Mouse (Mus musculus) megakaryocyte, embryonic 14.5 days (primary cell): ENCODE data around the gene Ttc7b. TPM values are rescaled to one million over a fixed set of nuclear protein-coding genes. Genes with fewer than 3 reads are reported as not detected.

Experiments
- H3K27me3 ChIP-seq: replicated peaks from 2 replicates; pipeline ENCODE3; 2012; ENCODE audit warnings: inconsistent platforms
- H3K36me3 ChIP-seq: replicated peaks from 2 replicates; pipeline ENCODE3; 2012; ENCODE audit warnings: low read length, inconsistent platforms, mixed read lengths
- H3K4me1 ChIP-seq: 2 replicates; pipeline ENCODE4 v1.6.1; 2012; ENCODE audit warnings: inconsistent platforms
- H3K4me3 ChIP-seq: replicated peaks from 2 replicates; pipeline ENCODE3; 2012; ENCODE audit warnings: moderate library complexity, mild to moderate bottlenecking, inconsistent platforms
- H3K9me3 ChIP-seq: 2 replicates; pipeline ENCODE4 v1.6.1; 2012; ENCODE audit warnings: inconsistent platforms
- FLI1 ChIP-seq: IDR thresholded peaks from 2 replicates; pipeline ENCODE4 v1.6.1; 2012; ENCODE audit warnings: low read length, inconsistent platforms, mixed read lengths
- GATA1 ChIP-seq: IDR thresholded peaks from 3 replicates; pipeline ENCODE4 v1.6.1; 2012; ENCODE audit warnings: mixed read lengths, low read length, inconsistent platforms, borderline replicate concordance
- polyA plus RNA-seq: library from polyadenylated mRNA; stranded (reverse); fragments of >175 nt; gene quantifications from 2 replicates; pipeline ENCODE4 v1.2.3, GENCODE M21; 2012; ENCODE audit warnings: low replicate concordance; ENCODE audit not compliant: insufficient read depth

Gene Ttc7b
- polyA plus RNA-seq, 1 experiment = 170 TPM

- TF ChIP-seq FLI1 = no peak
- H3K4me1 ChIP-seq = peaks cover 41% of the 10 kb centered on the region
Observed at GRCm38 (mm10) chr12:100443452-100443851, 77.2 kb downstream of the Ttc7b start.

GRCm38 (mm10) chr12:100441609-100442008, 79.0 kb downstream of the Ttc7b start:
- Histone ChIP-seq H3K9me3 (no peaks in the 10 kb centered on the region), H3K4me1 (peaks cover 41% of the 10 kb centered on the region), H3K4me3 (no peak overlapping the region), H3K27me3 (no peaks in the 10 kb centered on the region), H3K36me3 (peaks cover 97% of the 10 kb centered on the region)
- TF ChIP-seq GATA1 (no peak), FLI1 (no peak)

More at GRCm38 (mm10) chr12:100443452-100443851, 77.2 kb downstream of the Ttc7b start:
- no peak overlapping the region for H3K4me3 ChIP-seq
- H3K9me3 ChIP-seq = no peaks in the 10 kb centered on the region
- no peaks in the 10 kb centered on the region for H3K27me3 ChIP-seq
- peaks cover 92% of the 10 kb centered on the region for H3K36me3 ChIP-seq

DNA sequence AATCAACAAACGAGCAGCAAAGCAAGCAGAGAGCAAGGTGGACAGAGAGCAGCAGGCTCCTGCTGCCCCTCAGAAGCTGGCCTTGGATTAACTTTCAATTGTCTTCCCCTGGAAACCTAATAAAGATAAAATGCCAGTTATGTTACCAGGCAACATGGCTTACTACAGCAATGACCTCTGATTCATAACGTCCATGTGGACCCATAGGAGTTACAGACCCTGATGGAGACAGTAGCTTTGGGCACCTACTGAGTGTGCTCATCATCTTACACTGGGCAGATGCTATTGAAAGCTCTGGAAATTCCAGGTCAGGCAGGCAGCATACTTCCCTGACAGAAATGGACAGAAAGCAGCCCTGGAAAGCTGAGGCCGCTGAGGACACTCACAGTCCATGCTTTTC, 80.7 kb downstream of the Ttc7b start:
- no peaks in the 10 kb centered on the region for H3K27me3 ChIP-seq
- peaks cover 35% of the 10 kb centered on the region for H3K4me1 ChIP-seq
- peaks cover 94% of the 10 kb centered on the region for H3K36me3 ChIP-seq
- no peaks in the 10 kb centered on the region for H3K9me3 ChIP-seq
- TF ChIP-seq FLI1 (no peak), GATA1 (no peak)
- H3K4me3 ChIP-seq = no peak overlapping the region

DNA sequence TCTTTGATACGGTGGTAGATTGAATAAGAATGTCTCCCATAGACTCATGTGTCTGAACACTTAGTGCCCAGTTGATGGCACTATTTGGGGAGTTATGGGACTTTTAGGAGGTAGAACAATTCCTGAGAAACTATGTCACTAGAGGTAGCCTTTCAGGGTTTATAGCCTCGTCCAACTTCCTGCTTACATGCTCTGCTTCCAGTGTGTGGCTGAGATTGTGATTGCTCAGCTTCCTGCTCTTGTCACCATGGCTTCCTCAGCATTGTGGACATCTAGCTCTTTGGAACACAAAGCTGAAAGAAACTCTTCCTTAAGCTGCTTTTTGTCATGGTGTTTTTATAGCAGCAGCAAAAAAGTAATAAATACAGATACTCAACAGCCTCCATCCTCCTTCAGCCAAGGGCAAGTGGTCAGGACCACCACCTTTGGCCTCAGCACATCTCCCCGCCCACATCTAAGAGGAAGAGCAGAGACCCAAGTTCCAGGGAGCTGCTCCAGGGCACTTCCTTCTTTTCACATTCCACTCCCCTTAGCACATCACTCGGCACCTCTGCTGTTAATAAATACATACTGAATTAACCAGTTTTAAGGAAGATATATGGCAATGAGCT, 81.4 kb downstream of the Ttc7b start:
- Histone ChIP-seq H3K4me3 (no peak overlapping the region), H3K9me3 (no peaks in the 10 kb centered on the region), H3K36me3 (peaks cover 94% of the 10 kb centered on the region), H3K4me1 (peaks cover 37% of the 10 kb centered on the region), H3K27me3 (no peaks in the 10 kb centered on the region)
- TF ChIP-seq FLI1 = no peak
- no peak for TF ChIP-seq GATA1

- TF ChIP-seq GATA1 (no peak), FLI1 (no peak)
- H3K4me1 ChIP-seq = peaks cover 34% of the 10 kb centered on the region
- peaks cover 90% of the 10 kb centered on the region for H3K36me3 ChIP-seq
- H3K4me3 ChIP-seq = no peak overlapping the region
- H3K27me3 ChIP-seq = no peaks in the 10 kb centered on the region
- no peaks in the 10 kb centered on the region for H3K9me3 ChIP-seq
Observed at GRCm38 (mm10) chr12:100438509-100438908, 82.1 kb downstream of the Ttc7b start.

- no peak overlapping the region for H3K4me3 ChIP-seq
- peaks cover 35% of the 10 kb centered on the region for H3K4me1 ChIP-seq
- TF ChIP-seq FLI1 = no peak
- TF ChIP-seq GATA1 = no peak
- H3K9me3 ChIP-seq = no peaks in the 10 kb centered on the region
- no peaks in the 10 kb centered on the region for H3K27me3 ChIP-seq
- H3K36me3 ChIP-seq = peaks cover 90% of the 10 kb centered on the region
Observed at GRCm38 (mm10) chr12:100437862-100438261, 82.8 kb downstream of the Ttc7b start.

- peaks cover 30% of the 10 kb centered on the region for H3K4me1 ChIP-seq
Observed at GRCm38 (mm10) chr12:100435763-100436162, 84.9 kb downstream of the Ttc7b start.

DNA sequence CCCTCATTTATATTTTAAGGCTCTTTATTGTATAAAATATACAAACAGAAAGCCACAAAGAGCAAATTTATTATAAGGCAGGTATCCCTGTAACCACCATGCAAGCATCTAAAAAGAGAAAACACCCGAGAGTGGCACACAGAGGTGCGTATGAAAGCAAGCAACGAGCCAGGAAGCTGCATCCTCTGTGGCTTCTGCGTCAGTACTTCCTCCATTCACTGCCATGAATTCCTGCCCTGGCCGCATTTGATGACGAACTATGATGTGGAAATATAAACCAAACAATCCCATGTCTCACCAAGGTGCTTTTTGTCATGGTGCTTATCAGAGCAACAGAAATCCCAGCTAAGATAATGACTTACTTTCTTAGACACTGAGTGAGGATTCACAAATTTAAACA, 88.8 kb downstream of the Ttc7b start:
- Histone ChIP-seq H3K27me3 (no peaks in the 10 kb centered on the region), H3K36me3 (peaks cover 83% of the 10 kb centered on the region), H3K4me1 (peaks cover 50% of the 10 kb centered on the region), H3K9me3 (no peaks in the 10 kb centered on the region), H3K4me3 (no peak overlapping the region)
- TF ChIP-seq GATA1 (no peak), FLI1 (no peak)

More at GRCm38 (mm10) chr12:100435763-100436162, 84.9 kb downstream of the Ttc7b start:
- H3K27me3 ChIP-seq = no peaks in the 10 kb centered on the region
- H3K9me3 ChIP-seq = no peaks in the 10 kb centered on the region
- no peak for TF ChIP-seq GATA1
- no peak for TF ChIP-seq FLI1
- no peak overlapping the region for H3K4me3 ChIP-seq
- H3K36me3 ChIP-seq = peaks cover 85% of the 10 kb centered on the region

- Histone ChIP-seq H3K4me3 (no peak overlapping the region), H3K4me1 (peaks cover 66% of the 10 kb centered on the region), H3K27me3 (no peaks in the 10 kb centered on the region), H3K9me3 (no peaks in the 10 kb centered on the region), H3K36me3 (peaks cover 76% of the 10 kb centered on the region)
- no peak for TF ChIP-seq GATA1
- no peak for TF ChIP-seq FLI1
Observed at GRCm38 (mm10) chr12:100429414-100430114, 91.1 kb downstream of the Ttc7b start.

DNA sequence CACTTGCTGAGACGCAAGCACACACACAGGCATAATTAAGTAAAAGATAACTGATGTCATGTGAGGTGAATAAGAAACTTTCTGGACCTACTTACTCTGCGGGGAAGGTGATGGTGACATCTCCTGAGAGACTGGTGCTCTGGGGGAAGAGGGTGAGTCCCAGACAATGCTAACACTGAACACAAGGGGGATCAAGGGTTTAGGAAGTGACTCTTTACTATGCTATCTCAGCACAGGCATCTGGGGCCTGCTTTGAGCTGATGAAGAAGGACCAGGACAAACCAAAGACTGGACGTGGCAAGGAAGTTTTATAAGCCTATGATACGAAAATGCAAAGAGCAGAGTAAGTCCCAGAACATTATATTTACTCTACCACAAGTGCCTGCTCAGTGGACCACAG, 92.4 kb downstream of the Ttc7b start:
- no peaks in the 10 kb centered on the region for H3K9me3 ChIP-seq
- no peak overlapping the region for H3K4me3 ChIP-seq
- TF ChIP-seq GATA1 (no peak), FLI1 (no peak)
- no peaks in the 10 kb centered on the region for H3K27me3 ChIP-seq
- H3K4me1 ChIP-seq = peaks cover 64% of the 10 kb centered on the region
- peaks cover 76% of the 10 kb centered on the region for H3K36me3 ChIP-seq
